Mouse (Mus musculus) left cerebral cortex, adult 11 months (tissue): Measurements from ENCODE around the gene Gper1.

ENCODE experiments used
- DNase-seq: peaks from one replicate; pipeline ENCODE4 v3.0.0; 2022; ENCODE audit warnings: low spot score

Gper1 gene

GRCm38 (mm10) chr5:139423026-139423865 lies at the start of gene Gper1:
Gene Gper1 (plus strand): TSS chr5:139423151.
- no peak for DNase-seq

GRCm38 (mm10) chr5:139373889-139374444 lies 49.0 kb upstream of the Gper1 start:
- no peak for DNase-seq

GRCm38 (mm10) chr5:139374841-139375240 lies 48.1 kb upstream of the Gper1 start:
- no peak for DNase-seq

- DNase-seq: no peak
Observed at GRCm38 (mm10) chr5:139377468-139378270, 45.3 kb upstream of the Gper1 start, which contains the start of gene Gpr146. Gene Gpr146 (plus strand): TSS chr5:139377697.

GRCm38 (mm10) chr5:139378271-139378556 lies 44.7 kb upstream of the Gper1 start:
- DNase-seq: no peak

GRCm38 (mm10) chr5:139378986-139379629 lies 43.8 kb upstream of the Gper1 start:
- DNase-seq: no peak

- no peak for DNase-seq
Observed at GRCm38 (mm10) chr5:139379771-139380384, 43.1 kb upstream of the Gper1 start.

GRCm38 (mm10) chr5:139380385-139381248 lies 42.3 kb upstream of the Gper1 start:
- peak; percentile 84 for DNase-seq

GRCm38 (mm10) chr5:139381586-139382513 lies 41.1 kb upstream of the Gper1 start:
- DNase-seq: no peak

GRCm38 (mm10) chr5:139382760-139383159 lies 40.2 kb upstream of the Gper1 start:
- no peak for DNase-seq

GRCm38 (mm10) chr5:139383234-139383633 lies 39.7 kb upstream of the Gper1 start:
- no peak for DNase-seq

- no peak for DNase-seq
Observed at GRCm38 (mm10) chr5:139384531-139384930, 38.4 kb upstream of the Gper1 start.

- no peak for DNase-seq
Observed at GRCm38 (mm10) chr5:139386047-139386446, 36.9 kb upstream of the Gper1 start.

- DNase-seq: no peak
Observed at GRCm38 (mm10) chr5:139387329-139388194, 35.4 kb upstream of the Gper1 start.

GRCm38 (mm10) chr5:139388195-139388570 lies 34.8 kb upstream of the Gper1 start:
- no peak for DNase-seq

GRCm38 (mm10) chr5:139388694-139389675 lies 34.0 kb upstream of the Gper1 start:
- no peak for DNase-seq

- DNase-seq: no peak
Observed at GRCm38 (mm10) chr5:139389676-139390061, 33.3 kb upstream of the Gper1 start.
